In genomic region chr12:26937836-26938235, GRCm38 (mm10) we compare ENCODE assay signal across 19 mouse cellular contexts.
A peak's percentile ranks its signal among the peaks of the same experiment; 100 is the strongest.
DNase-seq lines count a peak whose midpoint lies in the region; ATAC-seq and TF ChIP-seq lines count a peak whose summit lies in the region.
"Had no signal": no experiment of that assay in that cellular context is flagged by ENCODE, and none has a peak within 500 bp of the region (broad histone marks: within the 10 kb centered on the region; RNA-seq: fewer than 3 reads in every experiment).

No protein-coding gene starts in this region.

- peaks cover 5% of the 10 kb centered on the region; the same call in 1 of the 2 replicates for H3K9me3 ChIP-seq in midbrain, embryonic 13.5 days
- no peaks in the 10 kb centered on the region for H3K9me3 ChIP-seq in limb, embryonic 10.5 days (replicated peaks)
- H3K9me3 ChIP-seq: heart, embryonic 10.5 days had no signal

- H3K36me3 ChIP-seq in midbrain, embryonic 13.5 days = no peaks in the 10 kb centered on the region
- no peaks in the 10 kb centered on the region for H3K36me3 ChIP-seq in limb, embryonic 10.5 days
- H3K36me3 ChIP-seq: G1E; heart, embryonic 10.5 days had no signal

- intact Hi-C loops in left cerebral cortex, postnatal 4 days (cut with DNase I) = no loop called here

- no peak for TF ChIP-seq POLR2A in cerebellum, adult 2 months (IDR thresholded peaks at IDR 0.05; ENCODE audit: borderline replicate concordance, insufficient read depth, low read length)

- peak; percentile 47 for DNase-seq in left cerebral cortex, postnatal 4 days
- DNase-seq in left cerebral cortex, adult 18-20 months (ENCODE audit: low spot score in 2 of 2) = no peak
- peak; percentile 13 to 17 for DNase-seq in cerebellum, adult 2 months
- DNase-seq in cerebellum, postnatal 14 days = peak; percentile 53 to 54
- DNase-seq in limb, embryonic 10.5 days (ENCODE audit: low spot score) = no peak
- DNase-seq in adrenal gland, postnatal 36 days = no peak
- DNase-seq: adrenal gland, adult 2 months; heart, postnatal 10 days; kidney, adult 9 months; kidney, postnatal 4 days; lung, adult 18-20 months; right cerebral cortex, postnatal 4 days; thymus, postnatal 4 days had no signal

- no peak overlapping the region for H3K4me3 ChIP-seq in cerebellum, adult 2 months (replicated peaks; ENCODE audit: insufficient read depth, low read depth, low read length)
- H3K4me3 ChIP-seq in midbrain, embryonic 13.5 days (replicated peaks) = no peak overlapping the region
- H3K4me3 ChIP-seq in limb, embryonic 10.5 days = no peak overlapping the region
- H3K4me3 ChIP-seq: erythroblast, embryonic 14.5 days; heart, embryonic 10.5 days had no signal

- TF ChIP-seq CTCF in cerebellum, adult 2 months (IDR thresholded peaks at IDR 0.05; ENCODE audit: borderline replicate concordance, insufficient read depth, low read depth, low read length) = no peak

- H3K27me3 ChIP-seq in cerebellum, adult 2 months (ENCODE audit: control insufficient read depth, insufficient read depth, low read length) = no peaks in the 10 kb centered on the region
- H3K27me3 ChIP-seq in midbrain, embryonic 13.5 days = no peaks in the 10 kb centered on the region
- H3K27me3 ChIP-seq in limb, embryonic 10.5 days (ENCODE audit: low read depth, poor library complexity, severe bottlenecking) = no peaks in the 10 kb centered on the region

- peaks cover 7% of the 10 kb centered on the region for H3K4me1 ChIP-seq in cerebellum, adult 2 months (ENCODE audit: control insufficient read depth, insufficient read depth, low read length)
- H3K4me1 ChIP-seq in midbrain, embryonic 13.5 days (replicated peaks) = peaks cover 33% of the 10 kb centered on the region
- H3K4me1 ChIP-seq in limb, embryonic 10.5 days = peaks cover 20% of the 10 kb centered on the region

- no peak for ATAC-seq in midbrain, embryonic 13.5 days
- no peak for ATAC-seq in megakaryocyte-erythroid progenitor cell, adult 5-6 weeks (replicated peaks; ENCODE audit: low FRiP score, low TSS enrichment, poor library complexity, severe bottlenecking)

- WGBS in cerebellum, adult 2 months = 73% methylated on average over 3 of the region's 3 CpGs
- WGBS in midbrain, embryonic 13.5 days = 68% methylated on average over 3 of the region's 3 CpGs
- WGBS in limb, embryonic 10.5 days = 83% methylated on average over 3 of the region's 3 CpGs

- no peak overlapping the region for H3K4me2 ChIP-seq in midbrain, embryonic 13.5 days (replicated peaks)

- no peak overlapping the region for H3K27ac ChIP-seq in cerebellum, adult 2 months (ENCODE audit: insufficient read depth, low read length)
- H3K27ac ChIP-seq in midbrain, embryonic 13.5 days = peak overlapping the region; percentile 77; the same call in 1 of the 2 replicates
- H3K27ac ChIP-seq in limb, embryonic 10.5 days = no peak overlapping the region
- H3K27ac ChIP-seq: heart, embryonic 10.5 days; macrophage had no signal

- H3K9ac ChIP-seq in midbrain, embryonic 13.5 days (replicated peaks) = no peak overlapping the region

Comparison
In these comparisons a context has a peak if more than half of its experiments do, and no peak if none do; other contexts are left out.
1. DNase-seq: peak in left cerebral cortex, postnatal 4 days (single experiment), cerebellum, adult 2 months (2 of 2) and cerebellum, postnatal 14 days (2 of 2); none in left cerebral cortex, adult 18-20 months (0 of 2), limb, embryonic 10.5 days (single experiment) and adrenal gland, postnatal 36 days (0 of 2).